Mouse (Mus musculus) CD4-positive, CD25-positive, alpha-beta regulatory T cell, adult 2 months (primary cell): ENCODE data around the gene Rps6ka2.
"Not testable (repeated sequence)": the region's sequence is repeated elsewhere in the genome, so short reads cannot be mapped to it uniquely, and the experiment has no call there.

Experiments used
- DNase-seq: peaks from one replicate; pipeline ENCODE4 v3.0.0-alpha.2; 2012; ENCODE audit warnings: low read depth, low spot score

The Rps6ka2 gene

GRCm38 (mm10) chr17:7170304-7171295, 685 bp downstream of the Rps6ka2 start:
- DNase-seq, result no peak

- DNase-seq, result no peak
Measured at GRCm38 (mm10) chr17:7173331-7174028, 3.6 kb downstream of the Rps6ka2 start.

GRCm38 (mm10) chr17:7175293-7175692, 5.4 kb downstream of the Rps6ka2 start:
- DNase-seq, result no peak

DNA sequence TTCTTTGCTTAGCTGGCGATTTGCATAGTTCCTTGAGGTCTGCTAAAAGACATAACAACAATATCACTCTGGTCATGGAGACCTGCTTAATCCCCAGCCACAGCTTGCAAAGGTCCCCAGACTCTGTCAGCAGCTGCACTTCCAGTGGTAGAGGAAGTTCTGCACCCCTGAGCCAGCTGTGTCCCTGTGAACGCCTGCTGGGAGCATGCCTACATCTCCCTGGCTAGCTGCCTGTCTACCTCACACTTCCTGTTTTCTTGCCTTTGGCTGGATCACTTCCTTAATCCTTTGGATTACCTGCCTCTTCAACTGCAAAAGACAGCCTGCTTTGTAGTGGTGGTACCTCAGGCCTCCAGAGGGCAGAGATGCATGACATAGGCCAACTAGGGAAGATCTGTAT, 6.5 kb downstream of the Rps6ka2 start:
- no peak for DNase-seq

- DNase-seq, result no peak
Measured at GRCm38 (mm10) chr17:7178196-7178595, 8.3 kb downstream of the Rps6ka2 start.

- DNase-seq, result no peak
Measured at GRCm38 (mm10) chr17:7182187-7182586, 12.3 kb downstream of the Rps6ka2 start.

DNA sequence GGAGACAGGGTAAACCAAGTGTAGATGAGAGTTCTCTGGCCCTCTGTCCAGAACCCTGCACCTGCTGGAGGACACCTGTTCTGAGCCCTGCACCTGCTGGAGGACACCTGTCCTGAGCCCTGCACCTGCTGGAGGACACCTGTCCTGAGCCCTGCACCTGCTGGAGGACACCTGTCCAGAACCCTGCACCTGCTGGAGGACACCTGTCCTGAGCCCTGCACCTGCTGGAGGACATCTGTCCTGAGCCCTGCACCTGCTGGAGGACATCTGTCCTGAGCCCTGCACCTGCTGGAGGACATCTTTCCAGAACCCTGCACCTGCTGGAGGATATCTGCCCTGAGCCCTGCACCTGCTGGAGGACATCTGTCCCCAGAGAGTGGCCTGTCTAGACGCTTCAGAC, 17.1 kb downstream of the Rps6ka2 start:
- DNase-seq, result not testable (repeated sequence)

DNA sequence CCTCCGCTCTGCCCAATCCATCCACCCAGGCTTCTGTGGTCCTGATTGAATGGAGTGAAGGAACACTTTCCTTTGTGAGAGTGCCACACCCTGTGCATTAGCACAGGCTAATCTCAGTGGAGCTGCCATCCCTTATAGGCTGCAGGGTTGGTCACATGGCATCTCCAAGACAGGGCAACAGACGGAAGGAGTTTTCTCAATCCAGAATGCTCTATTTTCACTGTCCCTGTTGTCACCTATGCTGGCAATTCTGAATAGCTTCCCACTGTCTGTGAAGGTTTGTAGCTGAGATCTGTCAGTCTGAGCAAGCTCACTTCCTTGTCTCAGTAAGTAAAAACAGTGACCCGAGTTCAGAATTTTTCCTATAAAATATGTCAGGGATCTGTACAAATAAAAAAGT, 19.5 kb downstream of the Rps6ka2 start:
- no peak for DNase-seq

DNA sequence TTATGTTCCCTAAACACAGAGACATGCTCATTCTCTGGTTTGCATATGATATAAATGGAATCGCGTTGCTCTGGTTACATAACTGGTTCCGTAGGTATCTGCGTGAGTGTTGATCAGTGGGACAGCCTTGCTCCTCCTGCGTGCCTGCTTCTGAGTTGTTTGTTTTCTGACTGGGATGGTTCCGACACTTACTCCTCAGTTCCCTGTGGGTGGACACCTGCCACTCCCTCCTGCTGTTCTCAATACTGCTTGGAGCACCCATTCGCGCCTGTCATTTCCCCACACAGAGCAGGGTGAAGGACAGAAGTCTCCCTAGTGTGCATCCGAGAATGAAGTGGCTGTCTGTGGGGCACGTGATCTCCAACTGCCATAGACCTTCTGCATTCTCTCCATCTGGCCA, 20.1 kb downstream of the Rps6ka2 start:
- no peak for DNase-seq

DNA sequence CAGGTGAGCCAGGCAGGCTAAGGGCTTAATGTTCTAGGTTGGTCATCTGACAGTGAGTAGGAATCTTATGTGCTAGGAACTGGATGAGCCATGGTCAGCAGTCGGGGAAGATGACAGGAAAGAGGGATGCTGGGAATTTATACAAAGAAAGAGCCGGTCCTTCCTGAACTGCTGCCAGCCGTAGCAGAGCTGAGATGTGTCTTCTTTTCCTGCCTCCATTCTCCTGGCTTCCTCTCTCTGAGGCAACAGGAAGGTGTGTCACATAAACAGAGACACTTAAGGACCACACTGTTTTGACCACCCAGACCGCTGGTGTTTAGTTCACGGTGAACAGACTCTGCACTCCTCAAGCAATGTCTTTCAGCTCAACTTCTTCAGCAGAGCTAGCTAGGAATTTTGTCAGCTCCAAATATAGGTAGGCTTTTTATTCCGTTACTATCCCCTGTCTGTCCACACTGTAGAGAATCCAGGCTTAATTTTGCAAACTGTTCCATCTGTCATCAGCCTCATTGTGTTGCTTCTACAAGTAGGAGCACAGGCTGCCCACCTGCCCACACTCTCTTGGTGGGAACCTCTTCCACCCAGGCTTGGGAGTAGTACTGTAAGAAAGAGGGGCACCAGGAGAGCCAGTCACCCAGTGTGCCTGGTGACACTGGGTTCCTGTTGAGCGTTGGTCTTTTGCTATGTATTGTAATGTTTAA, 24.4 kb downstream of the Rps6ka2 start:
- no peak for DNase-seq

GRCm38 (mm10) chr17:7197121-7197925, 27.4 kb downstream of the Rps6ka2 start:
- DNase-seq, result no peak

DNA sequence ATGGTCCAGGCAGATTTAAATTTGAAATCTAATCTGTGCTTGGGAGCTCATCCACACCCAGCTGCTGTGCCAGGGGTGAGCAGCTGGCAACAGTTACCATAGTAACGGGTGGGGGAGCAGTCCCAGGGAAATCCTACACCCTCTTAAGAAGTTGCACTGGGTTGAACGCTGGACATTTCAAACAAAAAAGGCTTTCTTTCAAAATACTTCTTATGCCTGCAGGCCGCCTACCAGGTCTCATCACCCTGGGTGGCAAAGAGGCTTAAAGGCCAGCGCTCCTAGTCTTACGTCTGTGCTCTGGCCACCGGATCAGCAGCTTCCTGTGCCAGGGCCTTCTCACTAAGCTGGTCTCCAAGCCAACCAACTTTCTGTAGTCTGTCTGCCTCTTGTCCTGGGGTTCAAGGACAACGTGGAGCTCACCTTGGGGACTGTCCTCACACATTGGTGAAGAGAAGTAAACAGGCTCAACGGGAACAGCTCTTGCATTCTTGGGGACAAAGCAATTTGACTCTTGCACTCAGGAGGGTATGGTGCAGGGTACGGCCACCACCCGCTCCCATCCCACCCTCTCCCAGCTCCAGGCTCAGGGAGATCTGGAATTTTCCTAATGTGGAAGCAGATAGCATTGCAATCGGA, 35.0 kb downstream of the Rps6ka2 start:
- DNase-seq, result no peak

DNA sequence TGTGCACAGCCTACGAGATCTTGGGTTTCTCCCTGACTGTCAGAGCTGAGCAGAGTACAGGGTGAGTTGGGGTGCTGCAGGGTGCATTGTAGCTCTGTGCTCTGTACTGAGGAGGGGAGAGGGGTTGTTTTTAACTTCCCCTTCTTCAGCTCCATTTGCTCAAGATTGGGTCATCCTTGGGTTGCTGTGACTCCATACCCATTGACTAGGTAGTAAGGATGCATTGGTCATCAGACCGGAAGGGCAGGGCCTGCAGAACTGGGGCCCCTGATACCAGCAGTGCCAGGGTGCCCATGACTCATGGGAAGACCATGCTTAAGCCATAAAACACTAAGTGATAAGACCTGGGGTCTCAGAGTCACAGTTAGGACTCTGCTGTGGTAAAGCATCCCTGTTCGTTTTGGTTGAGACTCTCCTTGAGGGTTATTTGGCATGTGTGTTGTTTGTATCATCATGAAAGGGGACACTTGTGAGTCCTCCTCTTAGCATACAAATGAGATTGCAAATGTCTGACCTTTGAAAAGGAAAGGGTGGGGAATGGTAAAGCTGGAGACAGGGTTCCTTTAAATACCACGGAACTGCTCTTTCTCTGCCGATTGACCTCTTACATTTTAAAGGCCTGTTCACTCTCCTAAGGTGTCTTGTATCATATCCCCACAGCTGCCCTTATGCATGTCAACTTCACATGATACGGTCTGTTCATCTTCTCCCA, 36.7 kb downstream of the Rps6ka2 start:
- no peak for DNase-seq

DNA sequence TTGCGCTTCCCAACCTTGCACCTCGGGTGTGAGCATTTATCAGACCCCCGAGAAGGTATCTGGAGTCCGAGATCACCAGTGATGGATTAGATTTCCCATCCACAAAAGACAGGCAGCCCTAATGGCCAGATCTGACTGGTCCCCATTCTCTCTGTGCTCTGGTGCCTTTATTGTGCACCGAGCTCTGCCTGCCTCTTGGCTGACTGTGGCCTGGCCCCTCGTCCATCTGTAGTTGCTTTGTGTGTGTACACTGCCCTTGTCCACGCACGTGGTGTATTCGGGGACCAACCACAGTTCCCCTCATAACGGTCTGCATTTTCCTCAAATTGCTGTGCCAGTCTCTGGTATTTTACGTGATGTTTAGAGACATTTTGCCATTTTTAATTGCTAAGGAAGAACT, 40.7 kb downstream of the Rps6ka2 start:
- no peak for DNase-seq

GRCm38 (mm10) chr17:7211893-7212292, 42.0 kb downstream of the Rps6ka2 start:
- DNase-seq, result no peak

GRCm38 (mm10) chr17:7213214-7213613, 43.3 kb downstream of the Rps6ka2 start:
- no peak for DNase-seq

- no peak for DNase-seq
Measured at GRCm38 (mm10) chr17:7214061-7214460, 44.1 kb downstream of the Rps6ka2 start.

DNA sequence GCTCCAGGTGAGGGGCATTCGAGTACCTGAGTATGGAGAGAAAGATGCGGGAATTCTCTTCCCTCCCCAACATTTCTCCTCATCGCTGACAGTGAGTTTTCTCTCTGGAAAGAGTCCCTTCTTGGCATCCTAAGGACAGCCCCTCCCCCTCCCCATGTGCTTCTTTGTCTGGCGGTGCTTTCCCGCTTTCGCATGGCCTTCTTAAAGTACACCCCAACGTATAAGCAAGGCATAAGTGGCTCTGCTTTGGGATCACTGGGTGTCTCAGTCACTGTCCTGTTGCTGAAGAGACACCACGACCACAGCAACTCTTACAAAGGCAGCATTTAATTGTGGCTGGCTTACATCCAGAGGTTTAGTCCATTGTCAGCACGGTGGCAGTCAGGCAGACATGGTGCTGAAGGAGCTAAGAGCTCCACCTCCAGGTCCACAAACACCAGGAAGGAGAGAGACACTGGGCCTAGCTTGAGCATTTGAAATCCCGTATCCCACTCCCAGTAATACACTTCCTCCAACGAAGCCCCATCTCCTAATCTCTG, 47.9 kb downstream of the Rps6ka2 start:
- DNase-seq, result no peak

DNA sequence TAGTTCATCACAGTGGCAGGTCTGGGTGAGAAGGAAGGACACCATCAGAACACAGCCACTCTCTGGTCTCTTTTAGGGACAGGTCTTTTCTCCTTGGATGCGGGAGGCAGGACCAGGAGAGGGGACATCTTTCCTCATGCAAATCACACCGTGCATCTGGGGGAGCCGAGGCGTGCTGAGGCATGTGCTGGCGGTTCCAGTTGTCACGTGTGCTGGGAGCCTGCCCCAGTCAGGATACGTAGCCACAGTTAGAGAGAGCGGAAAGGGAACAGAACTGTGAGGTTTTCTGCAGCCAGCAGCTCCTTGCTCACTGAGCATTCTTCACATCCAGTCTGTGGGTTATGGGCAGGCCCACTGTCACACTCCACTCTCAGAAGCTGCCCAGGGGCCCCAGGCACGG, 48.5 kb downstream of the Rps6ka2 start:
- DNase-seq, result no peak
